Mouse (Mus musculus): Measurements from ENCODE around the gene Stard3nl.

DNA sequence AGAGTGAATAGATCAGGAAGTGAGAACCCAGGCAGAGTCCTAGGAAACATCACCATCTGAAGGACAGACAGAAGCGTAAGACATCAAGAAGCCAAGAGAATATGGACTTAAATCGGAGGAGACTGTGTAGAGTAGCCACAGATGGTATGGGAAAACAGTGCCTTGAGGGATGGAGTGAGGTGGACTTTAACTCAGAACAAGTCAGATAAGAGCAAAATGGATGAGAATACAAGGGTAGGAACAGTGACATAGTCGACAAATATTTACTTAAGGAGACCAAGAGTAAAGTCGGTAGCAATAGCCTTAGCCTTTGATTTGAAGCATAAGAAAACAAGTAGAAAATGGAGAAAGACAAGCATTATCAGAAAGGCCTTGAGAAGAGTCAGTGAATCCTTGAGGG is 15.1 kb upstream of the Stard3nl start:
- no peak for TF ChIP-seq GATA1 (IDR thresholded peaks at IDR 0.05; ENCODE audit: low read length)
- no peak for TF ChIP-seq TAL1 (IDR thresholded peaks at IDR 0.05; ENCODE audit: low read length)

All from erythroblast, embryonic 14.5 days (primary cell).